Mouse (Mus musculus) midbrain, embryonic 13.5 days (tissue): ENCODE measurements around the gene Zfp385a. TPM values are rescaled to one million over a fixed set of nuclear protein-coding genes. Genes with fewer than 3 reads are reported as not detected.
A peak's percentile ranks its signal among the peaks of the same experiment; 100 is the strongest.

Experiments
- ATAC-seq: fragments of 200-750 bp; cut with Nextera tagmentation; 2 replicates; pipeline ENCODE4 v1.8.0; 2017; ENCODE audit warnings: mild to moderate bottlenecking, moderate TSS enrichment, moderate library complexity
- H3K27ac ChIP-seq: fragments of 300-500 bp; sonication (generic); 2 replicates; pipeline ENCODE4 v1.5.1; 2015; ENCODE audit warnings: inconsistent platforms, mild to moderate bottlenecking, moderate library complexity
- H3K27me3 ChIP-seq: fragments of 300-500 bp; sonication (generic); 2 replicates; pipeline ENCODE4 v1.6.1; 2015; ENCODE audit warnings: mild to moderate bottlenecking, inconsistent platforms
- H3K36me3 ChIP-seq: fragments of 300-500 bp; sonication (generic); 2 replicates; pipeline ENCODE4 v1.6.1; 2015; ENCODE audit warnings: mild to moderate bottlenecking, inconsistent platforms
- H3K4me1 ChIP-seq: fragments of 300-500 bp; sonication (generic); replicated peaks from 2 replicates; pipeline ENCODE4 v1.6.1; 2015; ENCODE audit warnings: inconsistent platforms
- H3K4me2 ChIP-seq: fragments of 300-500 bp; sonication (generic); replicated peaks from 2 replicates; pipeline ENCODE4 v1.6.1; 2015; ENCODE audit warnings: moderate library complexity, mild to moderate bottlenecking, inconsistent platforms
- H3K4me3 ChIP-seq: fragments of 300-500 bp; sonication (generic); replicated peaks from 2 replicates; pipeline ENCODE4 v1.5.1; 2015; ENCODE audit warnings: mild to moderate bottlenecking, inconsistent platforms
- H3K9ac ChIP-seq: fragments of 300-500 bp; sonication (generic); replicated peaks from 2 replicates; pipeline ENCODE4 v1.6.1; 2015; ENCODE audit warnings: mild to moderate bottlenecking, inconsistent platforms
- H3K9me3 ChIP-seq: fragments of 300-500 bp; sonication (generic); 2 replicates; pipeline ENCODE4 v1.6.1; 2016; ENCODE audit warnings: mild to moderate bottlenecking, inconsistent platforms
- WGBS: fragments of 180-500 bp; shearing (Covaris S2); methylation state at CpG from one replicate; pipeline ENCODE4 v1.1.7; 2015; 5-methylcytosine and 5-hydroxymethylcytosine counted together
- polyA plus RNA-seq: library from polyadenylated mRNA; unstranded; fragments of >200 nt; fragmentation: Nextera tagmentation; extraction: Ambion mirVana; gene quantifications from 2 replicates; pipeline ENCODE4 v1.2.1, GENCODE M21; 2015

Zfp385a gene
- polyA plus RNA-seq, 1 experiment from 2014 or later: 17.9 TPM

- 95% methylated on average over 5 of the region's 5 CpGs for WGBS
- Histone ChIP-seq H3K27ac (no peak overlapping the region), H3K4me1 (peaks cover 2% of the 10 kb centered on the region; the same call in 1 of the 2 replicates), H3K9ac (no peak overlapping the region), H3K4me3 (no peak overlapping the region), H3K9me3 (no peaks in the 10 kb centered on the region), H3K27me3 (no peaks in the 10 kb centered on the region), H3K4me2 (no peak overlapping the region), H3K36me3 (no peaks in the 10 kb centered on the region)
- ATAC-seq: no peak
Observed at GRCm38 (mm10) chr15:103359869-103360602, 20.1 kb upstream of the Zfp385a start.

GRCm38 (mm10) chr15:103359122-103359510 is 19.2 kb upstream of the Zfp385a start:
- Histone ChIP-seq H3K4me2 (no peak overlapping the region), H3K27ac (no peak overlapping the region), H3K27me3 (no peaks in the 10 kb centered on the region), H3K4me1 (no peaks in the 10 kb centered on the region), H3K36me3 (no peaks in the 10 kb centered on the region), H3K4me3 (no peak overlapping the region), H3K9ac (no peak overlapping the region), H3K9me3 (no peaks in the 10 kb centered on the region)
- WGBS: 85% methylated on average over 1 of the region's 1 CpGs
- no peak for ATAC-seq

- Histone ChIP-seq H3K36me3 (no peaks in the 10 kb centered on the region), H3K9me3 (no peaks in the 10 kb centered on the region), H3K4me3 (no peak overlapping the region), H3K9ac (no peak overlapping the region), H3K27ac (no peak overlapping the region), H3K27me3 (no peaks in the 10 kb centered on the region), H3K4me1 (no peaks in the 10 kb centered on the region), H3K4me2 (no peak overlapping the region)
- 46% methylated on average over 4 of the region's 4 CpGs for WGBS
- peak; percentile 53; the same call in 1 of the 2 replicates for ATAC-seq
Observed at GRCm38 (mm10) chr15:103358278-103359121, 18.6 kb upstream of the Zfp385a start.

GRCm38 (mm10) chr15:103357817-103358216 is 17.9 kb upstream of the Zfp385a start:
- H3K4me3 ChIP-seq: no peak overlapping the region
- ATAC-seq: no peak
- H3K9ac ChIP-seq: no peak overlapping the region
- no peaks in the 10 kb centered on the region for H3K4me1 ChIP-seq
- no peaks in the 10 kb centered on the region for H3K36me3 ChIP-seq
- H3K9me3 ChIP-seq: no peaks in the 10 kb centered on the region
- WGBS: 90% methylated on average over 4 of the region's 4 CpGs
- no peak overlapping the region for H3K4me2 ChIP-seq
- no peak overlapping the region for H3K27ac ChIP-seq
- H3K27me3 ChIP-seq: no peaks in the 10 kb centered on the region

- Histone ChIP-seq H3K27me3 (no peaks in the 10 kb centered on the region), H3K4me3 (no peak overlapping the region), H3K27ac (no peak overlapping the region), H3K36me3 (no peaks in the 10 kb centered on the region), H3K4me1 (no peaks in the 10 kb centered on the region), H3K9me3 (no peaks in the 10 kb centered on the region), H3K4me2 (no peak overlapping the region), H3K9ac (no peak overlapping the region)
- no peak for ATAC-seq
- WGBS: 86% methylated on average over 4 of the region's 4 CpGs
Observed at GRCm38 (mm10) chr15:103356130-103356529, 16.2 kb upstream of the Zfp385a start.

GRCm38 (mm10) chr15:103355420-103355819 is 15.5 kb upstream of the Zfp385a start:
- H3K4me1 ChIP-seq: no peaks in the 10 kb centered on the region
- H3K9me3 ChIP-seq: no peaks in the 10 kb centered on the region
- H3K36me3 ChIP-seq: no peaks in the 10 kb centered on the region
- H3K9ac ChIP-seq: no peak overlapping the region
- no peak for ATAC-seq
- WGBS: 89% methylated on average over 4 of the region's 4 CpGs
- no peak overlapping the region for H3K27ac ChIP-seq
- no peak overlapping the region for H3K4me3 ChIP-seq
- no peaks in the 10 kb centered on the region for H3K27me3 ChIP-seq
- H3K4me2 ChIP-seq: no peak overlapping the region

GRCm38 (mm10) chr15:103354690-103355089 is 14.8 kb upstream of the Zfp385a start:
- Histone ChIP-seq H3K27me3 (no peaks in the 10 kb centered on the region), H3K9ac (no peak overlapping the region), H3K4me3 (no peak overlapping the region), H3K27ac (no peak overlapping the region), H3K36me3 (no peaks in the 10 kb centered on the region), H3K4me2 (no peak overlapping the region), H3K4me1 (no peaks in the 10 kb centered on the region), H3K9me3 (no peaks in the 10 kb centered on the region)
- ATAC-seq: no peak
- WGBS: 85% methylated on average over 2 of the region's 2 CpGs

GRCm38 (mm10) chr15:103353511-103354256 is 13.8 kb upstream of the Zfp385a start:
- Histone ChIP-seq H3K27ac (no peak overlapping the region), H3K36me3 (no peaks in the 10 kb centered on the region), H3K4me3 (no peak overlapping the region), H3K9me3 (no peaks in the 10 kb centered on the region), H3K4me2 (no peak overlapping the region), H3K4me1 (no peaks in the 10 kb centered on the region), H3K27me3 (no peaks in the 10 kb centered on the region), H3K9ac (no peak overlapping the region)
- whole genome bisulfite sequencing: 94% methylated on average over 11 of the region's 11 CpGs
- no peak for ATAC-seq

GRCm38 (mm10) chr15:103352856-103353255 is 13.0 kb upstream of the Zfp385a start:
- H3K27me3 ChIP-seq: no peaks in the 10 kb centered on the region
- H3K36me3 ChIP-seq: no peaks in the 10 kb centered on the region
- no peaks in the 10 kb centered on the region for H3K9me3 ChIP-seq
- H3K4me2 ChIP-seq: no peak overlapping the region
- WGBS: 45% methylated on average over 4 of the region's 4 CpGs
- no peak overlapping the region for H3K9ac ChIP-seq
- H3K4me1 ChIP-seq: no peaks in the 10 kb centered on the region
- no peak overlapping the region for H3K4me3 ChIP-seq
- 0 out of 2 replicates have a peak, but pooled peaks have one; percentile 28 for ATAC-seq
- H3K27ac ChIP-seq: no peak overlapping the region

- Histone ChIP-seq H3K27ac (no peak overlapping the region), H3K4me1 (0 out of 2 replicates have a peak, but pooled peaks cover 4% of the 10 kb centered on the region), H3K4me2 (no peak overlapping the region), H3K27me3 (no peaks in the 10 kb centered on the region), H3K9ac (no peak overlapping the region), H3K9me3 (no peaks in the 10 kb centered on the region), H3K36me3 (peaks cover 4% of the 10 kb centered on the region; the same call in 1 of the 2 replicates), H3K4me3 (no peak overlapping the region)
- ATAC-seq: peak; percentile 29
- WGBS: 3% methylated on average over 2 of the region's 2 CpGs
Observed at GRCm38 (mm10) chr15:103347275-103347684, 7.4 kb upstream of the Zfp385a start.

GRCm38 (mm10) chr15:103345789-103346188 is 5.9 kb upstream of the Zfp385a start:
- no peak for ATAC-seq
- 87% methylated on average over 6 of the region's 6 CpGs for WGBS
- no peak overlapping the region for H3K4me2 ChIP-seq
- H3K4me3 ChIP-seq: no peak overlapping the region
- H3K27ac ChIP-seq: no peak overlapping the region
- no peaks in the 10 kb centered on the region for H3K9me3 ChIP-seq
- H3K36me3 ChIP-seq: peaks cover 4% of the 10 kb centered on the region; the same call in 1 of the 2 replicates
- H3K9ac ChIP-seq: no peak overlapping the region
- peaks cover 17% of the 10 kb centered on the region for H3K4me1 ChIP-seq
- peaks cover 12% of the 10 kb centered on the region for H3K27me3 ChIP-seq

- no peak overlapping the region for H3K27ac ChIP-seq
- no peak overlapping the region for H3K4me3 ChIP-seq
- no peak for ATAC-seq
- H3K4me2 ChIP-seq: no peak overlapping the region
- peaks cover 21% of the 10 kb centered on the region for H3K27me3 ChIP-seq
- H3K4me1 ChIP-seq: peaks cover 38% of the 10 kb centered on the region
- H3K9me3 ChIP-seq: no peaks in the 10 kb centered on the region
- no peak overlapping the region for H3K9ac ChIP-seq
- peaks cover 4% of the 10 kb centered on the region; the same call in 1 of the 2 replicates for H3K36me3 ChIP-seq
Observed at GRCm38 (mm10) chr15:103343556-103343955, 3.7 kb upstream of the Zfp385a start.
